Mouse (Mus musculus) monocyte, adult 5-6 weeks (primary cell): ENCODE results near the gene Tkt. TPM values are rescaled to one million over a fixed set of nuclear protein-coding genes. Genes with fewer than 3 reads are reported as not detected.

ENCODE experiments used
- ATAC-seq: fragments of 153-309, 156-312 bp; replicated peaks from 2 replicates; pipeline ENCODE4 v1.8.0; 2017; ENCODE audit warnings: mild to moderate bottlenecking; ENCODE audit not compliant: low TSS enrichment, insufficient number of reproducible peaks, severe bottlenecking, poor library complexity, low FRiP score
- total RNA-seq: library from RNA; stranded (forward); fragments of 200-1000, 200-491, 200-594 nt; gene quantifications from 3 replicates; pipeline ENCODE4 v1.2.3, GENCODE M21; 2017

The Tkt gene
- total RNA-seq, 1 experiment from 2014 or later = 383 TPM

DNA sequence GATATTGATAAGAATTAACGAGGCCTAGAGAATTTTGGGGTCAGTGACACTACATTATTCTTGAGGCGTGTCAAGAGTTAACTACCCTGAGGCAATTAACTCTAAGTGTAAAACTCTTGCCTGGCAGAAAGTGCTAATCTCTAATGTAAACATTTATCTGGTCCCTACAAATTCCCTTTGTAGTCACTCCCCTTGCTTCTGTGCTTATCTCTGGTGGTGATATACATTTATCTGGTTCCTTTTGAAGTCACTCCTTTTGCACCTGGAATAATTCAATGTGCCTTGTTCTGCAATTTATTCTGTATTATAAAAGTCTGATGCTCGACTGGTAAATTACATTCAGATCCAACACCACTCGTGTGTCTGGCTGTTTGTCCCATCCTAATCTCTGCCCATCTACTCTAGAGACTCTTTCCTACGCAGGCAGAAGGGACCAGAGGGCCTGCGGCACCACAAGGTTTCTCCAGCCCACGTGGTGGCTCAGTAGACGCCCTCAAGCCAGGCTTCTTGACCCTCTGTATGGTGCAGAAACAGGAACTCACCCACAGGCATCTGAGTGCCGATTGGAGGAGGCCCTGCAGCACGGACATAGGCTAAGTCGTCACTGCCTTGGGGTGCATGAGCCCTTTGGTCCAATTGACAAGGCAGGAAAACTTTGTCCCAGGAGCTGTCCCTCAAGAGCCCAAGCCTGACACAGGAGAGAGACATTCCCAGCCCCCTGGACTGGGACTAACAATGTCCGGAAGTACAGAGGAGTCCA, 29.3 kb downstream of the Tkt start:
- ATAC-seq = peak; percentile 78

DNA sequence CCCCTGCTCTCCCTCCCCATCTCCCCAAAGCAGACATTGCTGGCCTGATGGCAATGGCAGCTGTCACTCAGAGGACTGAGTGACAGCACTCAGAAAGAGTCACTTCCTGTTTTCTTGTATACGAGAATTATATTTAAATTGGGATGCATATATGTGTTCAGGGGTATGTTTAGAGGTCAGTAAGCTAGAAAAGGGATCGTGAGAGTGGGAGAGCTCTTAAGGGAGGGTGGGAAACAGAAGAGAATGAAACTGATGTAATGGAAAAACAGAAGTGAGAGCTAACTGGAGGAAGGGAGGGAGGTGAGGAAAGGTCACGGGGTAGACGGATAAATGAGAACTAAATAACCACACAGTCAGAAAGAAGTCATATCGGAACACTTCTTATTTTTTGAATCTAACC, 31.0 kb downstream of the Tkt start:
- peak; percentile 77 for ATAC-seq

DNA sequence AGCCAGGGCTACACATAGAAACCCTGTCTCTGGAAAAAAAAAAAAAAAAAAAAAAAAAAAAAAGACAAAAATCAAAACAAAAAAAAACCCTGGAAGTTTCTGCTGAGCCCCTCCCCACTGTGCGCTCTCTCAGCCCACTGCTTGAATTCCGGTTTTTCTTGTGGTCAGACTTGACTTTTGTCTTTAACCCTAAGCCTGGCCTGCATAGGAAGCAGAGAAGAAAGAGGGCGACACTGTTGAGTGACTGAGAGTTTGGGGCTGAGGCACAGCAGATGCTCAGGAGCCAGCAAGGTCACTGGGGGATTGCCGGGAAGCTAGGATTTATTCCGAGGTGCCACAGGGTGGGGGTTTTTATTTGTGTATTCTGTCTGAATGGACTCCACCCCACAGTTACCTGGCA, 31.7 kb downstream of the Tkt start:
- ATAC-seq = peak; percentile 41

DNA sequence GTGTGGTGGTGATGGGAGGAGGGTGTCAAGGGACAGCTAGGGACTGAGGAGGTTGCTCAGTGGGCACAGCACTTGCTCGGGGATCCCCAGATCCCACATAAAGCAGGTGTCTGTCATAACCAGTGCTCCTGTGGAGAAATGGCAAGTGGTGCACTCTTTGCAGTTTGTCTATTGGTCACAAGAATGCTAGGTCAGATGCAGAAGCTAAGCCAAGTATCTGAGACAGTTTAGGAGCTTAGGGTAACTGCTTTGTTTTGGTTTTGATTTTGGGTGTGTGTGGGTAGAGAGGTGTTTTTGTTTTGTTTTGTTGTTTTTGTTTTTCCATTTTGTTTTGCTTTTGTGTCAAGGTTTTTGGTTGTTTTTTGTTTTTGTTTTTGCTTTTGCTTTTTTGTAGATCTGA, 33.1 kb downstream of the Tkt start:
- no peak for ATAC-seq

DNA sequence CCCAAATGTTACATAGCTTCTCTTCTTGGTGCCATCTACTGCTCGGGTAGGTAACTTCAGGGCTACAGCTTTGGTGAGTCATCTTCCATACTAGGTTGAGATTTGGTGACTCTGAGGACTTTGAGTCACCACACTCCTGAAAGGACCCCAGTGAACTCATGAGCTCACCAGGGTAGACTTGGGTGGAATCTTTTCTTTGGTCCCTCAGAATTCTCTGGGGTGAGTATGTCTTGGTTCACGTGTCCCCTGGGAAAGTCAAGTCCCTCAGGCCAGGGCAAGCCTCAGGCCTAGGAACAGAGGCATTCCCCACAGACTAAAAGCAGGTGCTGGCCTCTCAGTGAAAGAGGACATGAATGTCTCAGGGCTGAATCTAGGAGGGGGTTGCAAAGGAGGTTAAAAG, 35.9 kb downstream of the Tkt start:
- no peak for ATAC-seq

DNA sequence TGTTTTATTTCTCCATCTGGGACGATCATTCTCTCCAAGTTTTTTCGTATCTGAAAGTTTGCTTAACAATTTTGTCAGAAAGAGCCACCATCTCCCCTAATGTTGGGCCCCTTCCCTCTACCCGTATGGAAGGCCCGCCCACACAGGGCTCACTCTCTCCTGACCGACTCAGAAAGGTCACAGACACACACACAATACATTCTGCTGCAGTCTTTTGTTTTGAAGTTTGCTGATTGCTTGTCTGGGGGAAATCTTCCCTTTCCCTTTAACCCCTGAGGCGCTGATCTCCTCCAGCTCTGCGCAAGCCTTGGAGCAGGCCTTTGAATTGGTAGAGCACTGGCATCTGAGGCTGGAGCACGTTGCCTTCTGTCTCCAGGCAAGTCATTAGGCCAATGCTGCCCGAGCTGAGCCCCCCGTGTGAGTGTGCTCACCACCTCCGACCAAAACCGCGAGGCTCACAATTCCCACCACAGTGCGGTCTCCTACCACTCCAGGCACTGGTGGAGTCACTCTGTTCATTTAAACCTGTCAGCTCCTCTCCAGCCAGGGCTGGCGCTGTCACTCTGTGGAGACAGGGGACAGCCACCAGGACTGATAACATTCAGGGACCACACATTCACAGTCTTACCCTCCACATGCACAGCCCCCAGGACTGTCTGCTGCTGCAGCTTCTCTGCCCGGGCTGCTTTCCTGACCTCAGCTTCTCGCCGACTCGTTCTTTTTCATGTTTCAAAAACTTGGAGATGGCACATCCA, 36.5 kb downstream of the Tkt start:
- 0 out of 2 replicates have a peak, but pooled peaks have one; percentile 14 for ATAC-seq

DNA sequence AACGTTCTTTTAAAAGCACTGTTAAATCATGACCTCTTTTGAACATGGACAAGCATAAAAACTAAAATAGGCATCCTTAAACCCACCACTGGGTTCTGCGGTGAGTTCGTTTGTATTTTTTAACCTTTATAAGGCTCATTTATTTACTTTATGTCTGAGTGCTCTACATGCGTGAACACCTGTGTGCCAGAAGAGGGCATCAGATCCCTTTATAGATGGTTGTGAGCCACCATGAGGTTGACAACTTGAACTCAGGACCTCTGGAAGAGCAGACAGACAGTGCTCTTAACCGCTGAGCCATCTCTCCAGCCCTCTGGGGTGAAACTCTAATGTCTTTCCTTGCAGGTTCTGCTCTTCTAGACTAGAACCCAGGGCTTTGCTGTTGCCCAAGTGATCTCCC, 37.2 kb downstream of the Tkt start:
- no peak for ATAC-seq

DNA sequence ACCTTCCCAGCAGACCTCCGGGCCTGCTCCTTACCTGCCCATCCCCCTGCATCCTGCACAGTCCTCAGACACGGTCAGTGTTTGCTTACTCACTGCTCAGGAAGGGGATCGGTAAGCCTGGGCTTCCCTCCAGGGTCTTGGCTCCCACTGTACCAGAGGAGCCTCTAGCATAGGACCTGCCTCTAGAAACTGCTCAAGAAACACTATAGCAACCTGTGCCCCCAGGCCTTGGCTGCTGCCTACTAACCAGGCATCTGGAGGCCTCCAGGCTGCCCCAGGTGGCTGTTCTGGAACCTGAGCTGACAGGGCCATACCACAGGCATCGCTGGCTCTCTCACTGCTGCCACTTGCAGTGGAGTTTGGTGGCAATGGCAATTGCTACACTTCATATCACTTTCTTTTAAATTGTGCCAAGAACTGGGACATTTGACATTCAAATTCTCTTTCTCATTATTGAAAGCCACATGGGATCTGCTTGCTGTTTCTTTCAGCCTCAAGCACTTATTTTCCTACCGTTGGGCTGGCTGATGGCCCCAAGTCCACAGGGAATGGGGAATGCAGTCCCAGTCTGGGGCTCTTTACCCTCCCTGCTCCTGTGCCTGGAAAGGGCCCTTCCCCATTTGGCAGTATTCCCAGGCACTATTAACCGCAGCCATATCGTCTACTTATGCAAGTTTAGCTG, 38.8 kb downstream of the Tkt start:
- no peak for ATAC-seq

DNA sequence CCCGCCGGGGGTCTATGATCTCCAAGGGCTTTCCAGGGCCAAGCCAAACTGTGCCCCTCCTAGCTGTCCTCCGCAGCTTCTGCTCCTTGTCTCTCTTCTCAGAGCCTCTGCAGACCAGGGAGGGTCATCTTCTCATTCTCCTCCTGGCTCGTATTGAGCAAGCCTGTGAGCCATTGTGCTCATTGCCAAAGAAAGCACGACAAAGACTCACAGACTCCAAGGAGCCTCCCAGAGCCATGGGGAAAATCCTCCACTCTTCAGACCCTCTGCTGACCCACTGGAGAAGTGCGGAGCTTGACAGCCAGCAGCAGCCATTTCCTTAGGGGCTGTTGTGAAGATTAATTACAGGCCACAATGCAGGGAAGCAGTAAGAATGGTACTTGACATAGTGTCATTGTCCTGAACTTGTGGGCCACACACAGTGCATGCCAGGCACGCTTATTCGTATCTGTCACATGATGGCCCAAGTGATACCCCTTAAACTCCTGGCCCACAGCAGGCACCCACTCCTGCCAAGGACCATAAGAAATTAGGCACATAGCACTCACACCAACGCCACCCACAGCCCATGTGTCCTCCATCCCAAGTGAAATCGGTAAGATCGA, 42.0 kb downstream of the Tkt start:
- no peak for ATAC-seq

DNA sequence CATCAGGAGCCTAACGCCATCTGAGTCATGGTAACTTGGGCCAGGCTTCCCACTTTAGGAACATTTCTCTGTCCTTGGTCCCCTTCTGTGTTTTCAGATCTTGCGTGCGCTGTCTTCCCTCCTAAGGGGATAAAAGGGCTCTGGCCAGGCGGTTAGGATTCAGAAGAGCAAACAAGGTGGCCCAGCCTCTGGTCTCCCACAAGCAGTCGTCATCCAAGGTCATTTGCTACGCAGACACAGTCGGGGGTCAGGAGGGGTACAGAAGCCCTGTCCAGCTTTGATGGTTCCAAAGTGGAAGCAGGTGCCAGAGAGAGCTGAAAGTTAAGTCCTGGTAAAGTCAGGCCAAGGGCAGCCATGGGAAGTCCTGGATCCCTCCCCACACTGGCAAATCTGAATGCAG, 42.8 kb downstream of the Tkt start:
- ATAC-seq = no peak

DNA sequence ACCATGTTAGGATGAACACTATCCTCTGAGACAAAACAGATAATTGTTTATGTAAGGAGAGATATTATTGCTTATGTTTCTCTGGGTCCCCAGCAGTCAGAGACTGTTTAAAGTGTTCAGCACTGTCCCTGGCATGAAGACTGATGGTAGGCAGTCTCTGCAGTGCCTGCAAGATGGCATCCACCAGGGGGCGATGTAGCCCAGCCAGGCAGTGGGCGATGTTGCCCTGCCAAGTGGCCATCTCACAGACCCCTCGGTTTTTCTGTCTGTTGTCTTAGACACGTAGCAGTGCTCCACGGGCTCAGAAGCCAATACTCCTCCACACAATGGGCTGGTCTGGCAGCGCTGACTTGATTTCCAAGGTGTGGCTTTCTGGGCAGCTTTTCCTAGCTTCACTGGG, 43.3 kb downstream of the Tkt start:
- peak; percentile 36; the same call in 1 of the 2 replicates for ATAC-seq

DNA sequence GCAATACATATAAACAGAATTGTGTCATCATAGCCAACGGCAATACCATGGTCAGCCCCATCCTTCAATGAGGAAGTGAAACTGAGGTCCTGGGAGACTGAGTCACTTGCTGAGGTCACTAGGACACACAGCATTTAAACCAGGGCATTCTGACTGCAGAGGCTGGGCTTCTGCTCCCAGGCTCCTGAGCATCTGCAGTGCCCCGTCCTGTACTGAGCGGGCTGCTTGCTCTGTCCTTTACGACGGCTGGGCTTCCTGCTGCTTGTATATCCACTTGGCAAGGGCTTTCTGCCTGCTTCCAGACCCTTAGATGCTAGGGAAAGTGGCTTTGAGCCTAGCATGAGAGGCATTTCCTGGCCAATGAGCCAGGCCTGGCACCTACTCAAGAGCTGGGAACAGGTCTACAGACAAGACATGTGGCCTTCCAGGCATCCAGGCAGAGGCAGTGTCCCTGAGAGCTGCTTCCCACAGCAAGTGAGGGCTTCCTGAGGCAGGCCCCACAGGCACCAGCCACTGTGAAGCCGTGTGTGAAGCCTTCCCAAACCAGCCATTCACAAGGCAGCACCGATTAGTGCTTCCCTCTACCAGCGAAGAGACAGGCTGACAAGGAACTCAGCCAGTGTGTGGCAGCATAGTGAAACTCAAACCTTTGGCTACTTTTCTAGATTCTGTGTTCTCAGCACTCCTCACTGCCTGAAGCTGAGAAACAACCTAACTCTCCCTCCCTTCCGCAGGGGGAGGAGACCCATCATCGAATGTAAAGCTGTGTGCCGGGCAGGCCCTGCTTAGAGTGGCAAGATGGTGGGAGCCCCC, 45.3 kb downstream of the Tkt start:
- peak; percentile 74 for ATAC-seq

DNA sequence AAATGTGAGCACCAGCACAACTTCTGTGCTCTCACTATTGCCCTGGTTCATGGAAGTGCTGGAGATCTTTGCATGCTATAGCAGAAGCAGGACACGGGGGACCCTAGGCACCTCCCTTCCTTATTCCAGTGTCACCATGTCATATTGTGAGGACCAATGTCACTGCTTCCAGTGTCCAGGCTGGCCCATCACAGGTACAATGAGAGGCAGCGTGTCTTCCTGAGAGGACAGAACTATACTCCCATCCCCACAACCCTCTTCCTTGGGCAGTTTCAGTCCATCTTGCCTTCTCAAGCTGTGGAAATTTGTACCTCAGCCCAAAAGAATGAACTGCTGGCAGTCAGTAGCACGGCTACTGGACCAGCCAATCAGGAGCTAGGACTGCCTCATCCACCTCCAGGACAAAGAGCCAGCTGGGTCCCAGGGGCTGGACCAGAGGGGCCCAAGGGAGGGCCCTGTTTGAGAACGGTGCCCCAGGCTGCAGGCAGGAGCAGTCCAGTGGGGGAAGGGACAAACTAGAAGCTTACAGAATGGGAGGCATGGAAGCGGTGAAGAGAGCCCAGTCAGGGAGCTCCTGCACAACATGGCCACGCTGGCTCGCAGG, 46.0 kb downstream of the Tkt start:
- ATAC-seq = peak; percentile 0; the same call in 1 of the 2 replicates

DNA sequence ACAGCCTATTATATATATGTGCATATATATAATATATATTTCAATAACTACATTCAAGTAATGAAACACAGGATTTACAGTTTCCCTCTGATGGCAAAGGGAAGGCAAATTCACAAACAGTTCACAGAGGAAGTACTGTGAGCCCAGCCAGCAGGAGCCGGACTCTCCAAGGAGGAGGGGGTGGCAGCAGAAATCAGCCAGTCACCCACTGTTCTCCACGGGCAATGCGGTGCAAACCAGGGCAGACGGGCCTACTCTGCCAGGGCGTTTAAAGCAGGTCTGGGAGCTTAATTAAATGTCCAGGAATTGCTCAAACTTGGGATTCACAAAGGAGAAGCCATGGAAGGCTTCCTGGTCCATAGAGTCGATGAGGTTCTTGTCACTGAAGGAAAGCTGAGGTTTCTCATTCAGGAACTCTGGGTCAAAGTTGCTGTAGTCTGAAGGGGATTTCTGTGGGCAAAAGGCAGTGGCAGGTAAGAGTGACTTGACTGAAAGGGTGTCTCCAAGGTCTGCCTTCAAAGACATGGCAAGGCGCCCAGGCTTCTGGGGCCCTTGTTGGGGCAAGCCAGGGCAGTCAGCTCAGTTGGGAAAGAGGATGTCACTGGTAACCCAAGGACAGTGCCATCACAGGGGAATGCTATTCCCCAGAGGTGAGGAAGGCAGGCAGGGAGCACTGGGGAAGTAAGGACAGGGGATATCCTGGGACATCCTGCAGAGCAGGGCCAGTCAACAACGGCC, 47.6 kb downstream of the Tkt start:
- ATAC-seq = no peak

DNA sequence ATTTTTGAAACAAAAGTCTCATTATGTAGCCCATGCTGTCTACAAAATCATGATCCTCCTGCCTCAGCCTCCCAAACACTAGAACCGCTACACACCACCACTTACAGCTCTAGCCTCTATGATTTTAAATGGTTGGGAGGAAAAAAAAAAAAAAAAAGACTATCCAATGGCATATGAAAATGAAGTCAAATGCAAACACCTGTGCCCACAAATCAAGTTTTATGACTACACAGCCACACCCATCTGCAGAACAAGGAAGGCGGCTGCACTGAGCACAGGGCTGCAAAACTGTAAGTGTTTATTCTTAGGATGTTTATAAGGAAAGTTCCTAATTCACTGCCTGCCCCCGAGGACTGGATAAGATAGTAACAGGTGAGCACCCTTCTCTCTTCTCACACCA, 48.2 kb downstream of the Tkt start:
- no peak for ATAC-seq

DNA sequence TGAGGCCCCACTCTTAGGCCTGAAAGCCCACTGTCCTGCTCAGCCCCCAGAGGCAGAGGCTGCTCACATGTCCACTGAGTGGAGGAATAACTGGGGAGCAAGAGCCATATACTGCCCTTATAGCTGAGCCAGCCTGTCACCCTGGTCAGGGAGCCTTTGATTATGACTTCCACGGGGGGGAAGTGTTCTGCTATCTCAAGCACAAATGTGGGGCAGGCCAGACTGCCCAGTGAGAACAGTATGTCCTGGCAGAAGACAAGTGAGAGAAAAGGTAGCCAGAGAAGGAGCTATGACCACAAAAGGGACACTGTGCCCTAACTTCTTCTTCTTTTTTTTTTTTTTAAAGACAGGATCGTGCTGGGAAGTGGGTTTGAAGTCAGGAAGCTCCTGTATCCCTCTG, 49.0 kb downstream of the Tkt start:
- no peak for ATAC-seq

DNA sequence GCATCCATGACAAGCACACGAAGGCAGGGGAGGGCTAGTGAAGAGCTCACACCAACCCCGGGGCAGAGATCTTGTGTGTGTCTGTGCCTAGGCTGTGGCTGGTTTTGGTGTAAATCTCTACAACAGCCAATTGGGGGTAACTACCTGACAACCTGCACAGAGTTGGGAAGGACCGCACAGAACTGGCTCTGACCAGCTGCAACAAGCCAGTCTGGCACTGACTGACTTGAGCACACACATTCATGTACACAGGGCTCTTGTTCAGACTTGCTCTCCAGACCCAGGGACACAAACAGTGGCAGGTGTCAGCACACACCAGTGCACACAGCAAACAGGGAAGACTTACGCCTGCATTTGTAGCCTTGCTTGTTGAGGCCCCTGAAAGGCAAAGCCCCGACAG, 58.7 kb downstream of the Tkt start:
- no peak for ATAC-seq

DNA sequence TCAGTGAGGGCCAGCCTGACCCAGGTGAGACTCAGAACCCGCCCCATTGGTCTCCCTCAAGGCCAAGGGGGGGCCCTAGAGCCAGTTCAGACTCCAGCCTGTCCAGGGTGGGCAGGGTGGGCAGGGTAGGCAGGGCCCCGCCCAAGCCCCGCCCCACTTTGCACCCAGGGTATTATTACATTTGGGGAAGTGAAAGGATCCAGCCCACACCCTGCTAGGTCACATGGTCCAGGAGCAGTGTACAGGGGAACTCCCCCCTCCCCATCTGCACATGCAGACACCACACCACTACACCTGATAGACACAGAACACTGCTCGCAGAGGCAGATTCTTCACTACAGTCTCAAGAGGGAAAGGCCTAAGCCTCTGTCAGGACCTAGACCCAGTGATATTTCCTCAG, 59.5 kb downstream of the Tkt start:
- ATAC-seq = peak; percentile 74
